Mouse (Mus musculus): ENCODE measurements around the gene Trdn.

Trdn gene

DNA sequence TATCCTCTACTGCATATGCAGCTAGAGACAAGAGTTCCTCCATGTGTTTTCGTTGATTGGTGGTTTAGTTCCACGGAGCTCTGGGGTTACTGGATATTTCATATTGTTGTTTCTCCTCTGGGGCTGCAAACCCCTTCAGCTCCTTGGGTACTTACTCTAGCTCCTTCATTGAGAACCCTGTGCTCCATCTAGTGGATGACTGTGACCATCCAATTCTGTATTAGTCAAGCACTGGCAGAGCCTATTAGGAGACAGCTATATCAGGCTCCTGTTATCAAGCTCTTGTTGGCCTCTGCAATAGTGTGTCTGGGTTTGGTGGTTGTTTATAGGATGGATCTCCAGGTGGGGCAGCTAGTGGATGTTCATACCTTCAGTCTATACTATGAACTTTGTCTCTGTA is 290.2 kb downstream of the Trdn start:
- no peak for DNase-seq (ENCODE audit: low spot score in 2 of 2)

DNA sequence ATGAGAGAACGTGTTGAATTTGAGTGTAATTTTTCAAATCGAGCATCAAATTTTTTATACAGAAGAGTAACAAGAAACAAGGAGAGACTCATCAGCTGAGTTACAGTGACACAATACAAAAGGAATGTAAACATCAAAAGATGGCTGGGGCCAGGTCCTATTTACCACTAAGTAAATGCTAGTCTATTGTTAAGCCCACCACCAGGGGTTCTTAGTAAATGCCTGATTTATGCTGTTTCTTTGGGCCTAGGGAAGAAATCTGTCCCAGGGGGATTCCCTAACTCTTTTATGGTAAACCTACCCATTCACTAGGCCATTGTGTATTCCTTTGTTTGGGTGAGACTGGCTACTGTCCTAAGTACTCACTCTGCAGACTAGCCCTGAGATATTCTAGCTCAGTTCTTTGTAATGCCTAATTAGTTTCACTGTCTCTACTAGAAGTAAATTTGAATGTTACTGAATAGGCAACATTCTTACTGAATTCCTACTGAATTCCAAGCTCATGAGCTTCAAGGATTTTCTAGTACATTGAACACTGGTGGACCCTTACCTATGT is 295.2 kb downstream of the Trdn start:
- DNase-seq (ENCODE audit: low spot score in 2 of 2), result no peak

All from thymus, postnatal 10 days (tissue).